Mouse (Mus musculus): ENCODE data around the gene Nphp4. TPM values are rescaled to one million over a fixed set of nuclear protein-coding genes. Genes with fewer than 3 reads are reported as not detected.
A peak's percentile ranks its signal among the peaks of the same experiment; 100 is the strongest.
"Not testable (repeated sequence)": the region's sequence is repeated elsewhere in the genome, so short reads cannot be mapped to it uniquely, and the experiment has no call there.

The Nphp4 gene
- polyA plus RNA-seq, 1 experiment from 2014 or later, result 3.8 TPM

DNA sequence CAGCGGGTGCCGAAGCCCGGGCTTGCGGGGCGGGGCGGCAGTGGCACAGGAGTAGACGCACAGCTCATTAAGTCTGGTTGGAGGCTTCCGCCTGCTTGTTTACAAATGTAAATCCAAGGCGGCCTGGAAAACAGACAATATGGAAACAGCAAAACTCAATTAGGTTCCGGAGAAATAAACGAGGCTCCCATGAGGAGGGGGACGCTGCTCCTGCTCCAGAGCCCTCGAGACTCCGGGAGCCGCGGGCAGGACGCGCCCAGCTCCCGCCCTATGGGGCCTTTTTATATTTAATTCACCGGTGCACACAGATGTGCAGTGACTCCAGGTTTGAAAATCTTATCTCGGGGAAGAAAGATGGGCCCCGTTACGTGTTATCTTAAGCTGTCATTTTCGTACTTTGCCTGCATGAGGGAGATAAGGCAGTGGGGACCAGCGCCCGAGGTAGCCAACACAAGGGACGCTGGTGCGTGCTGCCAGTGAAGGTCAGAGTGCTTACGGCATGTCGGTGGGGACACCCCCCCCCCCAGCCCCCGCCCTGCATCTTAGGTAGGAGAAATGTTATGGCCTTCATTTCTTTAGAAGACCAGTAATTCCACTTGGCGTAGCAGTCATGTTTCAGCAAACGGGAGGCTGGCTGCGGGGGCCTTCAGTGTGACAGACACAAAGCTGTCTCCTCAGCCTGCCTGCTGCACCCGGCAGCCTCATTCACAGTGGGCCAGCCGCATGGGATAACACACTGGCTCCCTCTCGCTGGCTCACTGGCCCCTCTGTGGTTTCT is 71.6 kb downstream of the Nphp4 start:
- DNase-seq (ENCODE audit: low spot score), result no peak
- H3K27me3 ChIP-seq (ENCODE audit: low read depth, poor library complexity, severe bottlenecking), result peaks cover 29% of the 10 kb centered on the region; the same call in 1 of the 2 replicates
- WGBS, result 60% methylated on average over 37 of the region's 37 CpGs
- no peaks in the 10 kb centered on the region for H3K36me3 ChIP-seq
- H3K9me3 ChIP-seq (replicated peaks), result no peaks in the 10 kb centered on the region
- H3K27ac ChIP-seq, result no peak overlapping the region
- H3K4me1 ChIP-seq, result peaks cover 19% of the 10 kb centered on the region; the same call in 1 of the 2 replicates
- 0 out of 2 replicates have a peak overlapping the region, but pooled peaks have one; percentile 2 for H3K4me3 ChIP-seq

DNA sequence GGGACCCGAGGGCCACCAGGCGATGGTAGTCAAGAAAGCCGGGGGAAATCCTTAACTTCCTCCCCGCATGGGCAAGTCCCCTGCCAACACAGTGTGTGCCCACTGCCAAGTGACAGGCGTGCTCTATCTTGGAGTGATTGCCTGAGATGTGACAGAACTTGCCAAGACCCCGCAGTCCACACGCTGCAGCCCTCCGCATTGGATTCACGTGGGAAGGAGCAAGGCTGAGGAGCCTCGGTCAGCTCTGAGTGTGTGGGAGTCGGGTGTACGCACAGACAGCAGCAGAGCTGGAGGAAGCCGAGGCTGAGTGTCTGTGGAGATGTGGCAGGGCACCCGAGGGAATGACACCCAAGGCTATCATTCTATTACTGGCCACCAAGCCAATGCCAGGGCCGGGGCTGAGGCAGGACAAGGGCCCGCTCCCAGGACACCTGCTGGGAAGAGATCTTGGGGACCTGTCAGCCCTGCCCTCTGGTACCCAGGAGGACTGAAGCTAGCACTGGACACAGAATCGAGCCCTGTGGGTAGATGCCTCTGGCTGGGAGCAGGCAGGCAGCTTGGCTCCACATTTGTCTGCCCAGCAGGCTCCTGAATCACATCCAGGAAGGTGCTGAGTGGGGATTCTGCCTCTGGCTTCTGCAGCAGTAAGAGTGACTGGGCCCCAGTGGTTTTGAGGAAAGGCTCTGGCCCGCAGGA is 73.1 kb downstream of the Nphp4 start:
- no peak overlapping the region for H3K27ac ChIP-seq
- peaks cover 29% of the 10 kb centered on the region; the same call in 1 of the 2 replicates for H3K27me3 ChIP-seq (ENCODE audit: low read depth, poor library complexity, severe bottlenecking)
- 93% methylated on average over 18 of the region's 18 CpGs for WGBS
- no peaks in the 10 kb centered on the region for H3K36me3 ChIP-seq
- H3K4me3 ChIP-seq, result no peak overlapping the region
- H3K9me3 ChIP-seq (replicated peaks), result no peaks in the 10 kb centered on the region
- peaks cover 27% of the 10 kb centered on the region for H3K4me1 ChIP-seq
- DNase-seq (ENCODE audit: low spot score), result no peak

DNA sequence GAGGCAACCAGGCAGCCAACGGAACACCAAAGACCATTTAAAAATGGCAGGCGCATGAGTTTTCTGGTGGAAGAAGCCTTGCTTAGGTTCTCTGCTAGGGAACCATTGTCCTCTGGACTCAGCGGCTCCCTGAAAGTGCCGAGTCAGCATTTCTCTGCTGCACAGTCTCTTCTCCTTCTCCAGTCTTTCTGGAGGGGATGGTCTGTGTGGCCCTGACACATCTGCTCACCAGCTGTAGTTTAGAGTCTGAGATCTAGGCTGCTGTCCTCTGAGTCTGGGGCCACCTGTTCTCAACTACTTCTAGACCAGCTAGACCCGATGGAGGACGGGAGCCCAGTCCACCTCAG is 73.7 kb downstream of the Nphp4 start:
- DNase-seq (ENCODE audit: low spot score), result no peak
- Histone ChIP-seq H3K27me3 (ENCODE audit: low read depth, poor library complexity, severe bottlenecking) (peaks cover 29% of the 10 kb centered on the region; the same call in 1 of the 2 replicates), H3K4me1 (peaks cover 27% of the 10 kb centered on the region), H3K36me3 (no peaks in the 10 kb centered on the region), H3K4me3 (no peak overlapping the region), H3K27ac (no peak overlapping the region), H3K9me3 (replicated peaks) (no peaks in the 10 kb centered on the region)
- WGBS, result 91% methylated on average over 6 of the region's 6 CpGs

DNA sequence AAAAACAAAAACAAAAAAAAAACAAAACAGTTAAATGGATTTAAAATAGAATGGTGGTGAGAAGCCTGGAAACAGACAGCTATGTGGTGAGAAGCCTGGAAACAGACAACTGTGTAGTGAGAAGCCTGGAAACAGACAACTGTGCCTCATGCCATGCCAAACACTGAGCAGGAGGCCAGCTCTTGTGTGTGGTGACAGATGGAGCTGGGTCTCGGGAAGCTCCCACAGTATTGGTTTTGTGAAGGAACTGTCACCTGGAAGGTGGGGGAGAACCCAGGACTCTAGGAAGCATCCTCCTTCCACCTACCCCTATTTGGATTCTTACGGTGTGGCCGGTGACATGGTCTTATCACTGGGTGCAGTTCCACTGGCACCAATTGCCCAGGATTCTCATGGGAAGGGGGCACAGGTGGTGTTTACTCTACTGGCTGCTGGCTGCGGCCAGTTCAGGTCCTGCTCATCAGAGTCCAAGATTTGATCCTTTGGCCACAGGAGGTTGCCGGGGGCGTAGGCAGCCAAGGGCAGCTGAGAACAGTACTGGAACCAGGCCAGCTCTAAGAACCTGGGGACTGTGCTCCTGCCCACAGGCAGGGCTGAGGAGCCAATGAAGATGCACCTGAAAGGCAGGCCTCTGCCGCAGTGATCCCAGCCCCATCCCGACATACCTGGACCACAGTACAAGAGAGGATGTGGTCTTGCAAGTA is 77.2 kb downstream of the Nphp4 start:
- no peak overlapping the region for H3K27ac ChIP-seq
- H3K9me3 ChIP-seq (replicated peaks), result no peaks in the 10 kb centered on the region
- no peak overlapping the region for H3K4me3 ChIP-seq
- peaks cover 6% of the 10 kb centered on the region; the same call in 1 of the 2 replicates for H3K27me3 ChIP-seq (ENCODE audit: low read depth, poor library complexity, severe bottlenecking)
- no peaks in the 10 kb centered on the region for H3K36me3 ChIP-seq
- WGBS, result 93% methylated on average over 8 of the region's 8 CpGs
- no peak for DNase-seq (ENCODE audit: low spot score)
- peaks cover 20% of the 10 kb centered on the region for H3K4me1 ChIP-seq

DNA sequence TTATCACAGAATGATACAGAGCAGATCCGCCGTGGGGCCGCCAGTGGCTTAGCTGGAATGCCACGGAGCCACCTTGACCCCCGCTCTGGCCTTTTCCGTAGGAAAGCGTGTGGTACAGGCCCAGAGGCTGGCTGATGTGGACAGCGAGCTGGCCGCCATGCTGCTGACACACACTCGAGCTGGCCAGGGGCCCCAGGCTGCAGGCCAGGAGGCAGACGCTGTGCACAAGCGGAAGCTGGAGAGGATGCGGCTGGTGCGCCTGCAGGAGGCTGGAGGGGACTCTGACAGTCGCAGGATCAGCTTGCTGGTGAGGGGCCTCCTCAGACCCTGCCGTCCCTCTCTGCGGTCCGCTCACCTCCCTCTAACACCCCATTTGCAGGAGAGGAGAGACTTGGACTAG is 77.9 kb downstream of the Nphp4 start:
- no peak for DNase-seq (ENCODE audit: low spot score)
- 73% methylated on average over 18 of the region's 18 CpGs for WGBS
- H3K27me3 ChIP-seq (ENCODE audit: low read depth, poor library complexity, severe bottlenecking), result no peaks in the 10 kb centered on the region
- peak overlapping the region; percentile 14; the same call in 1 of the 2 replicates for H3K27ac ChIP-seq
- no peaks in the 10 kb centered on the region for H3K36me3 ChIP-seq
- H3K9me3 ChIP-seq (replicated peaks), result no peaks in the 10 kb centered on the region
- no peak overlapping the region for H3K4me3 ChIP-seq
- peaks cover 24% of the 10 kb centered on the region for H3K4me1 ChIP-seq

DNA sequence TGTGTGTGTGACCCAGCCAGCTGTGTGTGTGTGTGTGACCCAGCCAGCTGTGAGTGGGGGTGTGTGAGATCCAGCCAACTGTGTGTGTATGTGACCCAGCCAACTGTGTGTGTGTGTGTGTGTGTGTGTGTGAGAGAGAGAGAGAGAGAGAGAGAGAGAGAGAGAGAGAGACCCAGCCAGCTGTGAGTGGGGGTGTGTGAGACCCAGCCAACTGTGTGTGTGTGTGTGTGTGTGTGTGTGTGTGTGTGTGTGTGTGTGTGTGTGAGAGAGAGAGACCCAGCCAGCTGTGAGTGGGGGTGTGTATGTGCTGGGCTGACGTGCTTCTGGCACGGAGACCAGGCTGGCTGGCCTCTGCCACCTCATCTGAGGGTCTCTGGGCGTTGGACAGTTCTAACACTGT is 79.3 kb downstream of the Nphp4 start:
- H3K4me1 ChIP-seq, result peaks cover 24% of the 10 kb centered on the region
- H3K9me3 ChIP-seq (replicated peaks); H3K27ac ChIP-seq; DNase-seq (ENCODE audit: low spot score); H3K36me3 ChIP-seq; H3K27me3 ChIP-seq (ENCODE audit: low read depth, poor library complexity, severe bottlenecking); H3K4me3 ChIP-seq: not testable (repeated sequence)
- WGBS, result 75% methylated on average over 3 of the region's 3 CpGs

DNA sequence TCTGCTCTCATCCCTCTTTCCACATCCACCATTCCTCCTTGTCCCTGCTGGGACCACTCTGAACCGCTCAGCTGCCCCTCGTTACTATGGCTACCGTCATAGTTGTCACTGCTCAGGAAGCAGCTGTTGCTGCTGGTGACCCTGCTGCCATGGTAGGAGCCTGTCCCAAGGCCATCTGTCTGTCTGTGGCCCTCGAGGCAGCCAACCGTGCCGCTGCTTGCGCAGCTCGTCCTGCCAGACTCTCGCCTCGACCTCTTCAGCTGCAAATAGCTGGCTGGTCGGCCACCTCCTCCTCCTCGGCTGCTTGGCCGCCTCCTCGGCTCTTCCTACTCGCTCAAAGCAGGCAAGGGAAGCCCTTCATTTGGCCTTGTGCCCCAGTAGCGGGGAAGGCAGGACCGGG is 81.7 kb downstream of the Nphp4 start:
- WGBS, result 39% methylated on average over 17 of the region's 17 CpGs
- peak; percentile 49 for DNase-seq (ENCODE audit: low spot score)
- Histone ChIP-seq H3K9me3 (replicated peaks) (no peaks in the 10 kb centered on the region), H3K36me3 (no peaks in the 10 kb centered on the region), H3K4me3 (no peak overlapping the region), H3K27ac (peak overlapping the region; percentile 46; the same call in 1 of the 2 replicates), H3K4me1 (peaks cover 24% of the 10 kb centered on the region), H3K27me3 (ENCODE audit: low read depth, poor library complexity, severe bottlenecking) (no peaks in the 10 kb centered on the region)

DNA sequence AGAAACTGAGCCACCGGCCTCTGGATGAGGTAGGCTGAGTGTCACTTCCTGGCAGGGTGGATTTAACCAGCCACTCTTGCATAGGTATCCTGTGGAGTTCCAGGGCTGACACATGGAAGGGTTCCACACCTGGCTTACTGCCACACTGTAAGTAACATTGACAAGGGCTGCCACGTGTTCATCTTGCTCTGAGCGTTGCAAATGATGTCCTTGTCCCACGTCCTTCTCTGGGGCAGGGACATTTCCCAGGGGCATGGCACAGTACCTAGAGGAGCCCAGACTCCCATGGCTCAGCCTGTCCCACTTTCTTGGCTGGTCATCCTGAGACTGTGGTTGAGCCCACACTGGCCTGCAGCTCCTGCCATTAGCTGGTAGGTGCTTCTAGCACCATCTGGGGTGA is 91.5 kb downstream of the Nphp4 start:
- WGBS, result 88% methylated on average over 4 of the region's 4 CpGs
- peaks cover 22% of the 10 kb centered on the region; the same call in 1 of the 2 replicates for H3K27me3 ChIP-seq (ENCODE audit: low read depth, poor library complexity, severe bottlenecking)
- no peaks in the 10 kb centered on the region for H3K9me3 ChIP-seq (replicated peaks)
- no peak overlapping the region for H3K27ac ChIP-seq
- no peaks in the 10 kb centered on the region for H3K36me3 ChIP-seq
- H3K4me3 ChIP-seq, result no peak overlapping the region
- no peak for DNase-seq (ENCODE audit: low spot score)
- H3K4me1 ChIP-seq, result peaks cover 8% of the 10 kb centered on the region

DNA sequence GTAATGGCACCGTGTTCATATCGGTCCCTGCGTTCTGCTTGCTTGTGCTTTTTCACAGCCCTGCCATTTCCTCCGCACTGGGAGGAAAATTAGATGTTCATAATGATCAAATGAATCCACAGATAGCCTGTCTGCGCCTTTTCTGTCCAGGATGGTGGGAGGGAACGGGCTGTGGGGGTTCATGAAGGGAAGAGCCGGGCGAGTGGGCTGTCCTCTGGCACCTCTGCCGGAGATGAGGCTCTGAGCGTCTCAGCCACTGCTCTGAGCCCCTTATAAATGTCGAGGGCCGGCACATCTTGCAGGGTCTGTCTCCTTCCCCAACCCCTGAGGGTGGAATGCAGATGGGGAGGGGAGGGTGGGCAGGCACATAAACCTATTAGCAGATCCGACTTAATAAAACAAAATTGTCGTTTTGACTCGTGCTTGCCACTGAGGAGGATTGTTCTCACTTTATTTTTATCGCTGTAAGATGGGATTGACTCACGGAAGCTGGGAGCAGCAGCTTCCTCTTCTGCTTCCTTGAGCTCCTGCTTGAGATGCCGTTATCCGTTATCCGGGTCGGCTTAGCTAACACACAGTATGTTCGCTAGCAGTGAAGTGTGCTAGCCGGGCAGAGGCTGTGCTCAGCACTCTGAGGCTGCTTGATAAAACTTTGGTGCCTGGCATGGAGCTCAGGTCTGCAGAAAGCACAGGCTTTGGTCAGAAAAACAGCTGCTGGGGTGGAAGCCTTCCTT is 92.3 kb downstream of the Nphp4 start:
- Histone ChIP-seq H3K36me3 (no peaks in the 10 kb centered on the region), H3K27me3 (ENCODE audit: low read depth, poor library complexity, severe bottlenecking) (peaks cover 22% of the 10 kb centered on the region; the same call in 1 of the 2 replicates), H3K4me1 (peaks cover 8% of the 10 kb centered on the region), H3K9me3 (replicated peaks) (no peaks in the 10 kb centered on the region), H3K27ac (no peak overlapping the region), H3K4me3 (no peak overlapping the region)
- DNase-seq (ENCODE audit: low spot score), result no peak
- WGBS, result 51% methylated on average over 23 of the region's 23 CpGs

DNA sequence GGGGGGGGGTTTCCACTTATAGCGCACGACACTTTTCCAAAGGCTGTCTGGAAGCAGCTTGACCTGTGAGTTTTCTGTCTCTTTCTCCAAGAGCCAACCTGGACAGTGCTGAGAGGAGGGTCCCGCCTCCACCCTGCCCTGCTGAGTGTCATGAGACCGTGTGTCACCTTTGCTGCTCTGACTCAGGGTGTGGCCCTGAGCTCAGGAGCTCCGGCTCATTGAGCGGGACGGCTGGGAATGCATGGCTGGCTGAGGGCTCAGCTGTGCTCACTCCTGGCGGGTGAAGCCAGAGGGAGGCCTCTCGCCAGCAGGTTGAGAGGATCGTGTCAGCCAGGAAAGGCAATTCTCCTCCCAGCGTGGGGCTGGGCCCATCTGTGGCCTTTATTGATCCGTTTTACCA is 97.8 kb downstream of the Nphp4 start:
- no peak for DNase-seq (ENCODE audit: low spot score)
- no peaks in the 10 kb centered on the region for H3K9me3 ChIP-seq (replicated peaks)
- WGBS, result 65% methylated on average over 12 of the region's 12 CpGs
- H3K27me3 ChIP-seq (ENCODE audit: low read depth, poor library complexity, severe bottlenecking), result peaks cover 8% of the 10 kb centered on the region; the same call in 1 of the 2 replicates
- no peaks in the 10 kb centered on the region for H3K36me3 ChIP-seq
- H3K4me3 ChIP-seq, result no peak overlapping the region
- peaks cover under 1% of the 10 kb centered on the region for H3K4me1 ChIP-seq
- H3K27ac ChIP-seq, result no peak overlapping the region

DNA sequence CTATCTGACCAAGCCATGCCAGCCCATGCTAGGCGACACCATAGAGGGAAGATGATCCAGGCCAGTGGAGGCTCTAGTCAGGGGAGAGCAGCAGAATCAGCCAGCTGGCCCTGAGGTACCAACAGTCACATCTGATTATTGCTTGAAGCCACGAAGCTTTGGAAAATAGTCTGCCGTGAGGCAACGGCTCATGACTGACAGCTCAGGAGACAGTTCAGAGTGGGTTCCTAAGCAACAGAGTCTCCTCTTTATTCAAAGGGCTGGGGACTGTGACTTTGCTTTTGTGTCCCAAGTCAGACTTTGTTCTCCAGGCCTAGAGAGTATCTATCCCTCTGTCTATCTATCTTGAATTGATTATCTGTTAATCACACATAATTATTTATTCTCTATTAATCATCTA is 100.3 kb downstream of the Nphp4 start:
- Histone ChIP-seq H3K27ac (no peak overlapping the region), H3K4me3 (no peak overlapping the region), H3K4me1 (no peaks in the 10 kb centered on the region), H3K27me3 (ENCODE audit: low read depth, poor library complexity, severe bottlenecking) (no peaks in the 10 kb centered on the region), H3K36me3 (no peaks in the 10 kb centered on the region), H3K9me3 (replicated peaks) (no peaks in the 10 kb centered on the region)
- 89% methylated on average over 4 of the region's 4 CpGs for WGBS
- no peak for DNase-seq (ENCODE audit: low spot score)

DNA sequence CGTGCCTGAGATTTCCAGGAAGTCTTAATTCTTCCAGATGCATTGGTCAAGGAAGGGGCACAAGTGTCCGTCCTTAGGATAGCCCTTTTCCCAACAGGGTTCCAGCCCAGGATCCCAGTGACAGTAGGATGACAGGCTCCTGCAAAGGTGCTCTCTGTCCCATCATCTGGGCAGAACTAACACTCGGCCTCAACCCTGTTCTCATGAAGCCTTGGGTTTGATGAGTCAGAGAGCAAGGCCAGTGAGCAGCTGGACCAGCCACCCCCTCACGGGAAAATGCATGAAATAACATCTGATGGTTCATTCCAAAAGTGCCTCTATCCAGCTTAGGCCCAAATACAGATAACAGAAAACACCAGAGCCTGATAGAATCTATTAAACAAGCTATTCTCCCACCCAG is 103.5 kb downstream of the Nphp4 start:
- no peak overlapping the region for H3K27ac ChIP-seq
- WGBS, result 90% methylated on average over 4 of the region's 4 CpGs
- no peaks in the 10 kb centered on the region for H3K9me3 ChIP-seq (replicated peaks)
- H3K27me3 ChIP-seq (ENCODE audit: low read depth, poor library complexity, severe bottlenecking), result no peaks in the 10 kb centered on the region
- H3K4me1 ChIP-seq, result 0 out of 2 replicates have a peak, but pooled peaks cover 7% of the 10 kb centered on the region
- no peaks in the 10 kb centered on the region for H3K36me3 ChIP-seq
- H3K4me3 ChIP-seq, result no peak overlapping the region
- no peak for DNase-seq (ENCODE audit: low spot score)

Measured in limb, embryonic 10.5 days (tissue).